In genomic region chr9:50604338-50604737, GRCm38 (mm10) we compare ENCODE assay signal across 8 mouse cellular contexts. TPM values are rescaled to one million over a fixed set of nuclear protein-coding genes. Genes with fewer than 3 reads are reported as not detected.
DNase-seq lines count a peak whose midpoint lies in the region; ATAC-seq and TF ChIP-seq lines count a peak whose summit lies in the region.

No protein-coding gene starts in this region.

- H3K27me3 ChIP-seq in lung, embryonic 14.5 days (ENCODE audit: insufficient read depth, low read length): no peaks in the 10 kb centered on the region
- no peaks in the 10 kb centered on the region for H3K27me3 ChIP-seq in embryonic facial prominence, embryonic 14.5 days (replicated peaks; ENCODE audit: control insufficient read depth, insufficient read depth, low read length)
- H3K27me3 ChIP-seq in limb, embryonic 13.5 days: no peaks in the 10 kb centered on the region
- no peaks in the 10 kb centered on the region for H3K27me3 ChIP-seq in small intestine, adult 2 months (ENCODE audit: control insufficient read depth, insufficient read depth, low read length)

- H3K4me1 ChIP-seq in lung, embryonic 14.5 days (ENCODE audit: insufficient read depth): peaks cover 12% of the 10 kb centered on the region; the same call in 1 of the 2 replicates
- H3K4me1 ChIP-seq in embryonic facial prominence, embryonic 14.5 days (ENCODE audit: control insufficient read depth, insufficient read depth, low read length): peaks cover 15% of the 10 kb centered on the region
- H3K4me1 ChIP-seq in limb, embryonic 13.5 days: peaks cover 33% of the 10 kb centered on the region
- H3K4me1 ChIP-seq in small intestine, adult 2 months (ENCODE audit: control insufficient read depth, insufficient read depth, insufficient read length, low read length): peaks cover 10% of the 10 kb centered on the region

- H3K9me3 ChIP-seq in lung, embryonic 14.5 days (ENCODE audit: low read depth, low read length): no peaks in the 10 kb centered on the region
- no peaks in the 10 kb centered on the region for H3K9me3 ChIP-seq in embryonic facial prominence, embryonic 14.5 days (ENCODE audit: control insufficient read depth, low read length)
- no peaks in the 10 kb centered on the region for H3K9me3 ChIP-seq in limb, embryonic 13.5 days

- peak overlapping the region; percentile 65 for H3K27ac ChIP-seq in lung, embryonic 14.5 days (ENCODE audit: low read depth)
- H3K27ac ChIP-seq in embryonic facial prominence, embryonic 14.5 days (replicated peaks; ENCODE audit: low read depth, low read length): peak overlapping the region; percentile 81; the same call in 1 of the 2 replicates
- H3K27ac ChIP-seq in limb, embryonic 13.5 days: no peak overlapping the region; the same call in 1 of the 2 replicates
- peak overlapping the region; percentile 78 for H3K27ac ChIP-seq in small intestine, adult 2 months (ENCODE audit: insufficient read depth, low read depth, low read length)

- peak overlapping the region; percentile 71 for H3K9ac ChIP-seq in lung, embryonic 14.5 days
- peak overlapping the region; percentile 87 for H3K9ac ChIP-seq in embryonic facial prominence, embryonic 14.5 days (ENCODE audit: low read depth, low read length)
- H3K9ac ChIP-seq in limb, embryonic 13.5 days: peak overlapping the region; percentile 90

- whole genome bisulfite sequencing in lung, embryonic 14.5 days: under 1% methylated on average over 6 of the region's 6 CpGs
- 3% methylated on average over 6 of the region's 6 CpGs for WGBS in embryonic facial prominence, embryonic 14.5 days
- WGBS in limb, embryonic 13.5 days: 4% methylated on average over 6 of the region's 6 CpGs
- WGBS in small intestine, adult 2 months: under 1% methylated on average over 6 of the region's 6 CpGs

- TF ChIP-seq POLR2A in small intestine, adult 2 months (IDR thresholded peaks at IDR 0.05; ENCODE audit: low read depth, low read length): no peak

- peak; percentile 1 for DNase-seq in lung, embryonic 14.5 days
- DNase-seq in lung, adult 18-20 months: no peak
- no peak for DNase-seq in embryonic facial prominence, embryonic 14.5 days (ENCODE audit: low spot score)
- no peak for DNase-seq in layer of hippocampus, adult 9-11 months
- no peak for DNase-seq in ovary, postnatal 10 days (ENCODE audit: low spot score)
- no peak for DNase-seq in ovary, postnatal 36 days (ENCODE audit: low spot score)

- TF ChIP-seq CTCF in lung, embryonic 14.5 days (IDR thresholded peaks at IDR 0.05; ENCODE audit: low read depth): no peak
- TF ChIP-seq CTCF in small intestine, adult 2 months (IDR thresholded peaks at IDR 0.05; ENCODE audit: extremely low read depth, insufficient read length, insufficient replicate concordance, low read depth, low read length): no peak

- ATAC-seq in lung, embryonic 14.5 days (ENCODE audit: insufficient read depth): no peak
- ATAC-seq in embryonic facial prominence, embryonic 14.5 days (ENCODE audit: low read depth): no peak
- ATAC-seq in limb, embryonic 13.5 days (ENCODE audit: low FRiP score, low read depth): no peak

- peak overlapping the region; percentile 90 for H3K4me3 ChIP-seq in lung, embryonic 14.5 days (ENCODE audit: low read depth, low read length)
- H3K4me3 ChIP-seq in embryonic facial prominence, embryonic 14.5 days (ENCODE audit: low read depth, low read length): peak overlapping the region; percentile 70
- H3K4me3 ChIP-seq in limb, embryonic 13.5 days: peak overlapping the region; percentile 90
- H3K4me3 ChIP-seq in small intestine, adult 2 months (ENCODE audit: low read depth, low read length): peak overlapping the region; percentile 85

- peaks cover 55% of the 10 kb centered on the region for H3K36me3 ChIP-seq in lung, embryonic 14.5 days (ENCODE audit: insufficient read depth)
- H3K36me3 ChIP-seq in embryonic facial prominence, embryonic 14.5 days (ENCODE audit: control insufficient read depth, insufficient read depth, low read length): peaks cover 49% of the 10 kb centered on the region
- H3K36me3 ChIP-seq in limb, embryonic 13.5 days: peaks cover 47% of the 10 kb centered on the region
- H3K36me3 ChIP-seq in small intestine, adult 2 months (ENCODE audit: control insufficient read depth, insufficient read depth, low read length): peaks cover 28% of the 10 kb centered on the region

- H3K4me2 ChIP-seq in lung, embryonic 14.5 days: peak overlapping the region; percentile 88
- peak overlapping the region; percentile 76 for H3K4me2 ChIP-seq in embryonic facial prominence, embryonic 14.5 days (ENCODE audit: low read depth, low read length)
- H3K4me2 ChIP-seq in limb, embryonic 13.5 days (replicated peaks): peak overlapping the region; percentile 95

RNA-seq across cellular contexts. Expression of gene Timm8b, which starts 0.6 kb away (rescaled TPM):
- polyA plus RNA-seq in lung, embryonic 14.5 days (2014; fragmentation: Nextera tagmentation; extraction: Ambion mirVana): 224 and 244 TPM in 2 replicates
- 239 and 285 TPM in 2 replicates for polyA plus RNA-seq in embryonic facial prominence, embryonic 14.5 days (2014; fragmentation: Nextera tagmentation; extraction: Ambion mirVana)
- 242 and 267 TPM in 2 replicates for polyA plus RNA-seq in limb, embryonic 13.5 days (2015; fragmentation: Nextera tagmentation; extraction: Ambion mirVana)
- 93.7 and 98.1 TPM in 2 replicates for polyA plus RNA-seq in small intestine, adult 2 months (2012; rRNA removed)

RNA-seq across cellular contexts. Expression of gene Sdhd, which starts 0.7 kb away (rescaled TPM):
- polyA plus RNA-seq in lung, embryonic 14.5 days (2014; fragmentation: Nextera tagmentation; extraction: Ambion mirVana): 288 and 300 TPM in 2 replicates
- polyA plus RNA-seq in embryonic facial prominence, embryonic 14.5 days (2014; fragmentation: Nextera tagmentation; extraction: Ambion mirVana): 300 and 330 TPM in 2 replicates
- polyA plus RNA-seq in limb, embryonic 13.5 days (2015; fragmentation: Nextera tagmentation; extraction: Ambion mirVana): 257 and 259 TPM in 2 replicates
- polyA plus RNA-seq in small intestine, adult 2 months (2012; rRNA removed): 307 and 325 TPM in 2 replicates

RNA-seq across cellular contexts. Expression of gene Pih1d2, which starts 12.8 kb away (rescaled TPM):
- polyA plus RNA-seq in lung, embryonic 14.5 days (2014; fragmentation: Nextera tagmentation; extraction: Ambion mirVana): 3.8 and 4.5 TPM in 2 replicates
- polyA plus RNA-seq in embryonic facial prominence, embryonic 14.5 days (2014; fragmentation: Nextera tagmentation; extraction: Ambion mirVana): 3.2 and 5.8 TPM in 2 replicates
- 3.7 and 3.8 TPM in 2 replicates for polyA plus RNA-seq in limb, embryonic 13.5 days (2015; fragmentation: Nextera tagmentation; extraction: Ambion mirVana)
- polyA plus RNA-seq in small intestine, adult 2 months (2012; rRNA removed): 0.28 TPM in 2 replicates

RNA-seq across cellular contexts. Expression of gene Nkapd1, which starts 12.9 kb away (rescaled TPM):
- polyA plus RNA-seq in lung, embryonic 14.5 days (2014; fragmentation: Nextera tagmentation; extraction: Ambion mirVana): 21.9 and 25.2 TPM in 2 replicates
- 21.5 and 24.3 TPM in 2 replicates for polyA plus RNA-seq in embryonic facial prominence, embryonic 14.5 days (2014; fragmentation: Nextera tagmentation; extraction: Ambion mirVana)
- polyA plus RNA-seq in limb, embryonic 13.5 days (2015; fragmentation: Nextera tagmentation; extraction: Ambion mirVana): 24.5 and 26.9 TPM in 2 replicates
- 1.2 and 1.6 TPM in 2 replicates for polyA plus RNA-seq in small intestine, adult 2 months (2012; rRNA removed)

RNA-seq across cellular contexts. Expression of gene Tex12, which starts 43.2 kb away (rescaled TPM):
- not detected in 2 replicates for polyA plus RNA-seq in lung, embryonic 14.5 days (2014; fragmentation: Nextera tagmentation; extraction: Ambion mirVana)
- polyA plus RNA-seq in embryonic facial prominence, embryonic 14.5 days (2014; fragmentation: Nextera tagmentation; extraction: Ambion mirVana): 0.21 TPM in 1 of 2 replicates, not detected in the other
- polyA plus RNA-seq in limb, embryonic 13.5 days (2015; fragmentation: Nextera tagmentation; extraction: Ambion mirVana): not detected in 2 replicates
- 0.10 TPM in 1 of 2 replicates, not detected in the other for polyA plus RNA-seq in small intestine, adult 2 months (2012; rRNA removed)
